Mouse (Mus musculus) retina, embryonic 14.5 days (tissue): Measurements from ENCODE around the gene Akirin2.

ENCODE experiments used
- DNase-seq: peaks from one replicate; pipeline ENCODE4 v3.0.0-alpha.2; 2015; ENCODE audit warnings: low spot score

The Akirin2 gene

GRCm38 (mm10) chr4:34584871-34585607 is 34.3 kb downstream of the Akirin2 start:
- DNase-seq, result no peak

- DNase-seq, result no peak
These were observed 52.4 kb downstream of the Akirin2 start for GRCm38 (mm10) chr4:34603123-34603522.

GRCm38 (mm10) chr4:34606658-34607057 is 55.9 kb downstream of the Akirin2 start:
- no peak for DNase-seq

GRCm38 (mm10) chr4:34613571-34614145 is 62.9 kb downstream of the Akirin2 start:
- DNase-seq, result no peak

GRCm38 (mm10) chr4:34614630-34615094 is 63.9 kb downstream of the Akirin2 start, which contains the start of the genes Orc3 and Rars2:
Gene Orc3, minus strand, starts transcription at chr4:34614944.
Gene Rars2, plus strand, starts transcription at chr4:34614957.
- peak; percentile 91 for DNase-seq

GRCm38 (mm10) chr4:34615303-34615702 is 64.6 kb downstream of the Akirin2 start:
- peak; percentile 12 for DNase-seq

GRCm38 (mm10) chr4:34616146-34616545 is 65.4 kb downstream of the Akirin2 start:
- DNase-seq, result no peak
